Mouse (Mus musculus) lung, embryonic 15.5 days (tissue): ENCODE measurements around the gene Sema5a. TPM values are rescaled to one million over a fixed set of nuclear protein-coding genes. Genes with fewer than 3 reads are reported as not detected.

Source experiments
- ATAC-seq: fragments of 200-750 bp; cut with Nextera tagmentation; 2 replicates; pipeline ENCODE4 v1.8.0; 2017; ENCODE audit warnings: moderate number of reproducible peaks, borderline replicate concordance; ENCODE audit not compliant: low FRiP score, low TSS enrichment; ENCODE audit errors: extremely low read depth
- H3K27ac ChIP-seq: fragments of 300-500 bp; sonication (generic); 2 replicates; pipeline ENCODE4 v1.5.1; 2015; ENCODE audit warnings: moderate library complexity, mild to moderate bottlenecking, inconsistent platforms
- H3K27me3 ChIP-seq: fragments of 300-500 bp; sonication (generic); 2 replicates; pipeline ENCODE4 v1.6.1; 2015; ENCODE audit warnings: inconsistent platforms
- H3K36me3 ChIP-seq: fragments of 300-500 bp; sonication (generic); 2 replicates; pipeline ENCODE4 v1.6.1; 2015; ENCODE audit warnings: inconsistent platforms
- H3K4me1 ChIP-seq: fragments of 300-500 bp; sonication (generic); 2 replicates; pipeline ENCODE4 v1.6.1; 2015; ENCODE audit warnings: inconsistent platforms
- H3K4me2 ChIP-seq: fragments of 300-500 bp; sonication (generic); 2 replicates; pipeline ENCODE4 v1.6.1; 2015; ENCODE audit warnings: inconsistent platforms, mild to moderate bottlenecking, moderate library complexity
- H3K4me3 ChIP-seq: fragments of 300-500 bp; sonication (generic); 2 replicates; pipeline ENCODE4 v1.5.1; 2015; ENCODE audit warnings: mild to moderate bottlenecking, inconsistent platforms
- H3K9ac ChIP-seq: fragments of 300-500 bp; sonication (generic); 2 replicates; pipeline ENCODE4 v1.6.1; 2015; ENCODE audit warnings: inconsistent platforms
- H3K9me3 ChIP-seq: fragments of 300-500 bp; sonication (generic); 2 replicates; pipeline ENCODE4 v1.6.1; 2016; ENCODE audit warnings: inconsistent platforms
- WGBS: fragments of 180-500 bp; shearing (Covaris S2); methylation state at CpG from one replicate; pipeline ENCODE4 v1.1.7; 2015; 5-methylcytosine and 5-hydroxymethylcytosine counted together
- polyA plus RNA-seq: library from polyadenylated mRNA; unstranded; fragments of >200 nt; fragmentation: Nextera tagmentation; extraction: Ambion mirVana; gene quantifications from 2 replicates; pipeline ENCODE4 v1.2.1, GENCODE M21; 2015

Gene Sema5a
- polyA plus RNA-seq, 1 experiment from 2014 or later = 13.4 TPM

GRCm38 (mm10) chr15:32338721-32339290 is 94.2 kb downstream of the Sema5a start:
- no peaks in the 10 kb centered on the region for H3K27me3 ChIP-seq
- no peak overlapping the region for H3K9ac ChIP-seq
- H3K4me2 ChIP-seq = no peak overlapping the region
- ATAC-seq = no peak
- 61% methylated on average over 3 of the region's 3 CpGs for WGBS
- H3K4me1 ChIP-seq = 0 out of 2 replicates have a peak, but pooled peaks cover 7% of the 10 kb centered on the region
- no peak overlapping the region for H3K4me3 ChIP-seq
- no peak overlapping the region for H3K27ac ChIP-seq
- no peaks in the 10 kb centered on the region for H3K36me3 ChIP-seq
- H3K9me3 ChIP-seq = no peaks in the 10 kb centered on the region

GRCm38 (mm10) chr15:32339426-32339825 is 94.8 kb downstream of the Sema5a start:
- 0 out of 2 replicates have a peak, but pooled peaks cover 2% of the 10 kb centered on the region for H3K4me1 ChIP-seq
- no peak overlapping the region for H3K9ac ChIP-seq
- ATAC-seq = no peak
- no peaks in the 10 kb centered on the region for H3K9me3 ChIP-seq
- H3K4me3 ChIP-seq = no peak overlapping the region
- no peak overlapping the region for H3K27ac ChIP-seq
- no peaks in the 10 kb centered on the region for H3K36me3 ChIP-seq
- 54% methylated on average over 5 of the region's 5 CpGs for WGBS
- no peaks in the 10 kb centered on the region for H3K27me3 ChIP-seq
- H3K4me2 ChIP-seq = no peak overlapping the region

DNA sequence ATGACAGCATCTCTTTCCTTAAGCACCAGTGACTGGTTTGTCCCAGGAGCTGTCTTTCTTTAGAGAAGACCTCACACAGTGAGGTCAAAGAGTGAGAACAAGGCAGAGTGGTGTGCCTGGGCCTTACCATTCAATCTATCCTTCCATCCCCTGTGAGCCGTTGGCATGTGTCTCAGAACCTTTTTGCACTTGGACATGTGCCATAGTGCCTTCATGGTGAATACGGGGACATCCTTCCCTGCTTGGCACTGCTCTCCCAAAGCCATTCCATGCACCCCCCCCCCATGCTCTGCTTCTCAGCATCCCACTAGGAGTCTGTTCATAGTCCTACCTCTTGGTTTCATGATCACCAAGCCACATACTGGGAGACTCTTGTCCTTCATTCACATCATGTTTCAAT is 96.8 kb downstream of the Sema5a start:
- Histone ChIP-seq H3K36me3 (no peaks in the 10 kb centered on the region), H3K4me2 (no peak overlapping the region), H3K27ac (no peak overlapping the region), H3K4me1 (no peaks in the 10 kb centered on the region), H3K9ac (no peak overlapping the region), H3K4me3 (no peak overlapping the region), H3K9me3 (no peaks in the 10 kb centered on the region), H3K27me3 (no peaks in the 10 kb centered on the region)
- ATAC-seq = no peak
- 45% methylated on average over 2 of the region's 2 CpGs for WGBS

DNA sequence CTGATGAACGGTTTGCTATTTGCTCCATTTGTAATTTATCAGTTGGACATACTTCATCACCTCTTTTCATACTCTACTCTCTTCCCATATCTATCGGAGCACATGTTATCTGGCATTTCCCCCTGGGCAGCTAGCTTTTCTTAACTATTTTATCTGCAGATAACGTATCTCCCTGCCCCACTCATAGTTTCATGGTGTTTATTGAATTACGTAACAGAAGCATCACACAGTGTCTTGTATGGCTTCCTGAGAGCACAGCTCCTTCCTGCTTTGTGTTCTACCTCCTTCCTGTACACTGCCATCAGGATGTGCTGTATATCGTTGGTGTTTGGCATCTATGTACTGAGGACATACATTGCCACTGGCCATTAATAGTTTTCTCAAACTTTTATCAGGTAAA is 98.9 kb downstream of the Sema5a start:
- Histone ChIP-seq H3K4me1 (no peaks in the 10 kb centered on the region), H3K4me3 (no peak overlapping the region), H3K9ac (no peak overlapping the region), H3K9me3 (no peaks in the 10 kb centered on the region), H3K4me2 (no peak overlapping the region), H3K27me3 (no peaks in the 10 kb centered on the region), H3K36me3 (no peaks in the 10 kb centered on the region), H3K27ac (no peak overlapping the region)
- 55% methylated on average over 5 of the region's 5 CpGs for WGBS
- ATAC-seq = no peak

GRCm38 (mm10) chr15:32347315-32347714 is 102.7 kb downstream of the Sema5a start:
- Histone ChIP-seq H3K36me3 (no peaks in the 10 kb centered on the region), H3K9ac (no peak overlapping the region), H3K4me2 (no peak overlapping the region), H3K4me3 (no peak overlapping the region), H3K9me3 (no peaks in the 10 kb centered on the region), H3K4me1 (no peaks in the 10 kb centered on the region), H3K27ac (no peak overlapping the region), H3K27me3 (no peaks in the 10 kb centered on the region)
- no peak for ATAC-seq
- WGBS = 78% methylated on average over 5 of the region's 5 CpGs

DNA sequence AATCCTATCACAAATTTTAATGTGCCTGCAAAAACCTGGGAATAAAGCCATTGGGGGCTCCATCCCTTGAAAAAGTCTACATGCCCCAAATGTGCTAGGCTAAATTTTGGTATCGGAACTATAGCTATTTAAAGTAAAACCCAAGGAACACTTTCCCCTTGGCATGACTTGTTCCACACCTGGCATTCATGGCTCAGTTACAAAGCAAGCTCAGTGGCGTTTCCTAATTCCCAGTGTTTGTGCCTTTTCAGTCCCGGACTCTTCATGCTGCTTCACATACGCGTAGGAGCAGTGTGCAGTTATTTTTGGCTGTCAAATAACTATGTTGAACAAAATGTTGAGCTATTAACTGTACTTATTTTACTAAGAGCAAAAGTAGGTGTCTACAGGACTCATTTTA is 104.7 kb downstream of the Sema5a start:
- H3K9ac ChIP-seq = no peak overlapping the region
- no peak overlapping the region for H3K27ac ChIP-seq
- 84% methylated on average over 5 of the region's 5 CpGs for whole genome bisulfite sequencing
- H3K4me3 ChIP-seq = no peak overlapping the region
- no peaks in the 10 kb centered on the region for H3K9me3 ChIP-seq
- no peaks in the 10 kb centered on the region for H3K36me3 ChIP-seq
- H3K4me2 ChIP-seq = no peak overlapping the region
- no peaks in the 10 kb centered on the region for H3K27me3 ChIP-seq
- H3K4me1 ChIP-seq = peaks cover 11% of the 10 kb centered on the region; the same call in 1 of the 2 replicates
- no peak for ATAC-seq

DNA sequence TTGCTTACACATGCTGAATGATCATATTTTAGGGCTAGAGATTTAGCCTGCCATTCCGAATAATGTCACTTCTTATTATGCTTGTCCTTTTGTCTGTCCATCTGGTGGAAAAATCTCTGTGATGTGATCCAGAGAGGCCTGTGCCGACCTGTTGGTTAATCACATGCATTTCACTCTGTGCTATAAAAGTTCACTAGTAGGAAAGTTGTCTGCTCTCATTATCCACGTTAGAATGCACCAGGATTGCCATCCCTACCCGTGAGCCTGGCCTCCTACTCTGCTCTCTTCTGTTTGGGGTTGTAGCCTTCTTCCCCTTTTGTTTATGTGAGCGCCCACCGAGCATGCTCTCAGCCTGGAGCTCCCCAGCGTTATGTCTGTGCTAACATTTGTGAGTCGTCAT is 108.4 kb downstream of the Sema5a start:
- WGBS = 49% methylated on average over 8 of the region's 8 CpGs

GRCm38 (mm10) chr15:32353513-32353912 is 108.9 kb downstream of the Sema5a start:
- ATAC-seq = peak; percentile 57; the same call in 1 of the 2 replicates

More for the DNA sequence above, 108.4 kb downstream of the Sema5a start:
- no peak overlapping the region for H3K27ac ChIP-seq
- H3K27me3 ChIP-seq = no peaks in the 10 kb centered on the region
- no peak overlapping the region for H3K9ac ChIP-seq
- no peak overlapping the region for H3K4me2 ChIP-seq
- H3K36me3 ChIP-seq = no peaks in the 10 kb centered on the region
- H3K9me3 ChIP-seq = no peaks in the 10 kb centered on the region
- peaks cover 11% of the 10 kb centered on the region; the same call in 1 of the 2 replicates for H3K4me1 ChIP-seq
- 0 out of 2 replicates have a peak, but pooled peaks have one; percentile 14 for ATAC-seq
- H3K4me3 ChIP-seq = no peak overlapping the region

DNA sequence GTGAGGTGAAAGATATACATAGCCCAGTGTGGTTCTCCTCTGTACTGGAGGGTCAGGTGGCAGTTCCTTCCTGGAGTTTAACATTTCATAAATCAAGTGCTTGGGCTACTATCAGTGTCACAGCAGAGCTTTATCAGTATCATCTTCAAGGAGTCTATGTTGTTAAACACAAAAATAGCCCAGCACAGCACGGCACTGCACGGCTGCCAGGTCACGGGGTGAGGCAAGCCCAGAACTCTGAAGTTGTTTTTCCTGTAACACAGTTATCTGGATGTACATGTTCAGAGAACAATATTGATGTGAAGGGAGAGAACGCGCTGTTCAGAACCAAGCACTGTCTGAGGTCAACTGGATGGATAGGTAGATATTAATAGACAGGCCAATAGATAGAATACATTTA is 112.2 kb downstream of the Sema5a start:
- peaks cover 11% of the 10 kb centered on the region; the same call in 1 of the 2 replicates for H3K4me1 ChIP-seq
- H3K27me3 ChIP-seq = no peaks in the 10 kb centered on the region
- ATAC-seq = no peak
- 63% methylated on average over 5 of the region's 5 CpGs for WGBS
- H3K9me3 ChIP-seq = no peaks in the 10 kb centered on the region
- no peaks in the 10 kb centered on the region for H3K36me3 ChIP-seq
- no peak overlapping the region for H3K27ac ChIP-seq
- no peak overlapping the region for H3K9ac ChIP-seq
- H3K4me3 ChIP-seq = no peak overlapping the region
- no peak overlapping the region for H3K4me2 ChIP-seq

More at GRCm38 (mm10) chr15:32353513-32353912, 108.9 kb downstream of the Sema5a start:
- Histone ChIP-seq H3K36me3 (no peaks in the 10 kb centered on the region), H3K4me1 (peaks cover 11% of the 10 kb centered on the region; the same call in 1 of the 2 replicates), H3K4me3 (no peak overlapping the region), H3K27ac (no peak overlapping the region), H3K9me3 (no peaks in the 10 kb centered on the region), H3K27me3 (no peaks in the 10 kb centered on the region), H3K9ac (no peak overlapping the region), H3K4me2 (no peak overlapping the region)
- 44% methylated on average over 5 of the region's 5 CpGs for WGBS

DNA sequence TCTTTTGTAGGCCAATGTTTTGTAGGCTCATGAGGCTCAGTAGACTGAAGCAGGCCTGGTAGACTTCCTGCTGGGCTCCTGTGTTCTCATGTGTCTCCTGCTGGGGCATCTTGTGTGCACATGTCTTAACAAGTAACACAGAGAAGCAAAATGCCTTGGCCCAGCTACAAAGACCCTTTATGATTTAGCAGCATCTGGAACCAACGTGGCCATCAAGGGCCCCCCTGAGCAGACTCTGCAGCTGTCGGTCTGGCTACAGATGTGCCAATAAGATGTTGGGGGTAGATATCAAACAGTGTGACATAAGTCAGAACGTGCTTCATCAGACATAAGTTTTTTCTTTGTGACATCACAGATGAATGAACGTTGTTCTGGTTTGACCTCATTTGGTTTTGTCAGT is 123.2 kb downstream of the Sema5a start:
- H3K27me3 ChIP-seq = no peaks in the 10 kb centered on the region
- H3K9ac ChIP-seq = no peak overlapping the region
- no peak overlapping the region for H3K4me2 ChIP-seq
- ATAC-seq = no peak
- H3K36me3 ChIP-seq = no peaks in the 10 kb centered on the region
- WGBS = 63% methylated on average over 4 of the region's 4 CpGs
- no peak overlapping the region for H3K27ac ChIP-seq
- no peak overlapping the region for H3K4me3 ChIP-seq
- H3K4me1 ChIP-seq = no peaks in the 10 kb centered on the region
- H3K9me3 ChIP-seq = no peaks in the 10 kb centered on the region

- no peak overlapping the region for H3K4me3 ChIP-seq
- H3K9ac ChIP-seq = no peak overlapping the region
- ATAC-seq = no peak
- H3K4me1 ChIP-seq = no peaks in the 10 kb centered on the region
- no peaks in the 10 kb centered on the region for H3K27me3 ChIP-seq
- H3K36me3 ChIP-seq = no peaks in the 10 kb centered on the region
- H3K9me3 ChIP-seq = no peaks in the 10 kb centered on the region
- H3K4me2 ChIP-seq = no peak overlapping the region
- WGBS = 85% methylated on average over 6 of the region's 6 CpGs
- no peak overlapping the region for H3K27ac ChIP-seq
Observed at GRCm38 (mm10) chr15:32370914-32371313, 126.3 kb downstream of the Sema5a start.

GRCm38 (mm10) chr15:32371385-32371784 is 126.8 kb downstream of the Sema5a start:
- Histone ChIP-seq H3K36me3 (no peaks in the 10 kb centered on the region), H3K4me1 (no peaks in the 10 kb centered on the region), H3K9me3 (no peaks in the 10 kb centered on the region), H3K27me3 (no peaks in the 10 kb centered on the region), H3K9ac (no peak overlapping the region), H3K4me3 (no peak overlapping the region), H3K27ac (no peak overlapping the region), H3K4me2 (no peak overlapping the region)
- WGBS = 66% methylated on average over 6 of the region's 6 CpGs
- ATAC-seq = no peak

- Histone ChIP-seq H3K4me3 (no peak overlapping the region), H3K27me3 (no peaks in the 10 kb centered on the region), H3K9ac (no peak overlapping the region), H3K4me2 (no peak overlapping the region), H3K27ac (no peak overlapping the region), H3K36me3 (no peaks in the 10 kb centered on the region), H3K9me3 (no peaks in the 10 kb centered on the region), H3K4me1 (no peaks in the 10 kb centered on the region)
- ATAC-seq = no peak
- 70% methylated on average over 5 of the region's 5 CpGs for WGBS
Observed at GRCm38 (mm10) chr15:32376326-32376725, 131.7 kb downstream of the Sema5a start.
